Mouse (Mus musculus) midbrain, embryonic 14.5 days (tissue): ENCODE data around the gene Mob1b. TPM values are rescaled to one million over a fixed set of nuclear protein-coding genes. Genes with fewer than 3 reads are reported as not detected.

ENCODE experiments used
- ATAC-seq: fragments of 200-750 bp; cut with Nextera tagmentation; 2 replicates; pipeline ENCODE4 v1.8.0; 2017; ENCODE audit warnings: moderate number of reproducible peaks, moderate library complexity; ENCODE audit not compliant: low FRiP score, low TSS enrichment
- DNase-seq: peaks from one replicate; pipeline ENCODE4 v3.0.0-alpha.2; 2015
- H3K27ac ChIP-seq: fragments of 300-500 bp; sonication (generic); replicated peaks from 2 replicates; pipeline ENCODE4 v1.5.1; 2014; ENCODE audit warnings: mild to moderate bottlenecking, low read depth, low read length, moderate library complexity
- H3K27me3 ChIP-seq: fragments of 300-500 bp; sonication (generic); 2 replicates; pipeline ENCODE4 v1.6.1; 2014; ENCODE audit warnings: low read length, control low read depth, mixed read lengths; ENCODE audit not compliant: control insufficient read depth, insufficient read depth
- H3K36me3 ChIP-seq: fragments of 300-500 bp; sonication (generic); 2 replicates; pipeline ENCODE4 v1.6.1; 2014; ENCODE audit warnings: low read length, control low read depth; ENCODE audit not compliant: control insufficient read depth, insufficient read depth
- H3K4me1 ChIP-seq: fragments of 300-500 bp; sonication (generic); 2 replicates; pipeline ENCODE4 v1.6.1; 2014; ENCODE audit warnings: mild to moderate bottlenecking, antibody characterized with exemption, low read length, control low read depth; ENCODE audit not compliant: control insufficient read depth, insufficient read depth
- H3K4me2 ChIP-seq: fragments of 300-500 bp; sonication (generic); 2 replicates; pipeline ENCODE4 v1.6.1; 2014; ENCODE audit warnings: mild to moderate bottlenecking, low read length, moderate library complexity
- H3K4me3 ChIP-seq: fragments of 300-500 bp; sonication (generic); replicated peaks from 2 replicates; pipeline ENCODE4 v1.5.1; 2014; ENCODE audit warnings: low read depth, low read length
- H3K9ac ChIP-seq: fragments of 300-500 bp; sonication (generic); replicated peaks from 2 replicates; pipeline ENCODE4 v1.6.1; 2014; ENCODE audit warnings: mild to moderate bottlenecking, low read length, moderate library complexity
- H3K9me3 ChIP-seq: fragments of 300-500 bp; sonication (generic); 2 replicates; pipeline ENCODE4 v1.6.1; 2016; ENCODE audit warnings: low read length, control low read depth, mixed read lengths; ENCODE audit not compliant: control insufficient read depth
- WGBS: fragments of 180-500 bp; shearing (Covaris S2); extraction: QIAGEN DNeasy Blood & Tissue Kit; methylation state at CpG from one replicate; pipeline ENCODE4 v1.1.7; 2014; 5-methylcytosine and 5-hydroxymethylcytosine counted together
- polyA plus RNA-seq: library from polyadenylated mRNA; unstranded; fragments of >200 nt; fragmentation: Nextera tagmentation; extraction: Ambion mirVana; gene quantifications from 2 replicates; pipeline ENCODE4 v1.2.1, GENCODE M21; 2014

Mob1b gene
- polyA plus RNA-seq, 1 experiment from 2014 or later: 13.7 TPM

GRCm38 (mm10) chr5:88693057-88693456, 27.6 kb upstream of the Mob1b start:
- H3K27me3 ChIP-seq: no peaks in the 10 kb centered on the region
- no peaks in the 10 kb centered on the region for H3K4me1 ChIP-seq
- no peak for DNase-seq
- no peak overlapping the region for H3K9ac ChIP-seq
- no peak for ATAC-seq
- H3K9me3 ChIP-seq: no peaks in the 10 kb centered on the region
- H3K36me3 ChIP-seq: no peaks in the 10 kb centered on the region
- no peak overlapping the region for H3K4me2 ChIP-seq
- H3K4me3 ChIP-seq: no peak overlapping the region
- no peak overlapping the region for H3K27ac ChIP-seq

- no peak for ATAC-seq
- 78% methylated on average over 5 of the region's 5 CpGs for WGBS
- H3K9me3 ChIP-seq: no peaks in the 10 kb centered on the region
- H3K4me3 ChIP-seq: no peak overlapping the region
- H3K4me2 ChIP-seq: no peak overlapping the region
- no peak overlapping the region for H3K9ac ChIP-seq
- H3K36me3 ChIP-seq: no peaks in the 10 kb centered on the region
- no peak for DNase-seq
- no peaks in the 10 kb centered on the region for H3K4me1 ChIP-seq
- H3K27me3 ChIP-seq: no peaks in the 10 kb centered on the region
- H3K27ac ChIP-seq: no peak overlapping the region
These were observed 23.4 kb upstream of the Mob1b start for GRCm38 (mm10) chr5:88697291-88697690.

- Histone ChIP-seq H3K4me1 (no peaks in the 10 kb centered on the region), H3K9me3 (no peaks in the 10 kb centered on the region), H3K4me3 (no peak overlapping the region), H3K9ac (no peak overlapping the region), H3K27ac (no peak overlapping the region), H3K4me2 (no peak overlapping the region), H3K36me3 (no peaks in the 10 kb centered on the region), H3K27me3 (no peaks in the 10 kb centered on the region)
- WGBS: 72% methylated on average over 4 of the region's 4 CpGs
- ATAC-seq: no peak
- no peak for DNase-seq
These were observed 21.3 kb upstream of the Mob1b start for GRCm38 (mm10) chr5:88699251-88699913.

- Histone ChIP-seq H3K4me3 (no peak overlapping the region), H3K4me1 (no peaks in the 10 kb centered on the region), H3K27ac (no peak overlapping the region), H3K9me3 (no peaks in the 10 kb centered on the region), H3K4me2 (no peak overlapping the region), H3K27me3 (no peaks in the 10 kb centered on the region), H3K9ac (no peak overlapping the region), H3K36me3 (no peaks in the 10 kb centered on the region)
- 77% methylated on average over 4 of the region's 4 CpGs for WGBS
- no peak for DNase-seq
- ATAC-seq: no peak
These were observed 18.6 kb upstream of the Mob1b start for GRCm38 (mm10) chr5:88702041-88702440.

- no peak for ATAC-seq
- no peak overlapping the region for H3K4me3 ChIP-seq
- DNase-seq: no peak
- no peak overlapping the region for H3K4me2 ChIP-seq
- no peaks in the 10 kb centered on the region for H3K4me1 ChIP-seq
- no peak overlapping the region for H3K9ac ChIP-seq
- H3K9me3 ChIP-seq: no peaks in the 10 kb centered on the region
- 84% methylated on average over 4 of the region's 4 CpGs for WGBS
- H3K36me3 ChIP-seq: no peaks in the 10 kb centered on the region
- H3K27ac ChIP-seq: no peak overlapping the region
- no peaks in the 10 kb centered on the region for H3K27me3 ChIP-seq
These were observed 17.1 kb upstream of the Mob1b start for GRCm38 (mm10) chr5:88703551-88703950.

GRCm38 (mm10) chr5:88711128-88711527, 9.5 kb upstream of the Mob1b start:
- Histone ChIP-seq H3K4me3 (no peak overlapping the region), H3K9me3 (no peaks in the 10 kb centered on the region), H3K9ac (no peak overlapping the region), H3K27ac (no peak overlapping the region), H3K27me3 (no peaks in the 10 kb centered on the region), H3K4me2 (no peak overlapping the region), H3K36me3 (no peaks in the 10 kb centered on the region), H3K4me1 (peaks cover 10% of the 10 kb centered on the region; the same call in 1 of the 2 replicates)
- peak; percentile 37; the same call in 1 of the 2 replicates for ATAC-seq
- peak; percentile 28 for DNase-seq

GRCm38 (mm10) chr5:88711618-88712224, 8.9 kb upstream of the Mob1b start:
- Histone ChIP-seq H3K36me3 (no peaks in the 10 kb centered on the region), H3K27ac (no peak overlapping the region), H3K4me2 (peak overlapping the region; percentile 13; the same call in 1 of the 2 replicates), H3K4me1 (peaks cover 10% of the 10 kb centered on the region; the same call in 1 of the 2 replicates), H3K9me3 (no peaks in the 10 kb centered on the region), H3K4me3 (no peak overlapping the region), H3K27me3 (no peaks in the 10 kb centered on the region), H3K9ac (no peak overlapping the region)
- peak; percentile 34; the same call in 1 of the 2 replicates for ATAC-seq
- WGBS: 15% methylated on average over 10 of the region's 10 CpGs
- peak; percentile 42 for DNase-seq

- ATAC-seq (no peak), DNase-seq (no peak)
- Histone ChIP-seq H3K27me3 (no peaks in the 10 kb centered on the region), H3K4me2 (no peak overlapping the region), H3K9me3 (no peaks in the 10 kb centered on the region), H3K4me3 (no peak overlapping the region), H3K9ac (no peak overlapping the region), H3K27ac (no peak overlapping the region), H3K36me3 (no peaks in the 10 kb centered on the region), H3K4me1 (peaks cover 10% of the 10 kb centered on the region; the same call in 1 of the 2 replicates)
- 66% methylated on average over 6 of the region's 6 CpGs for WGBS
These were observed 8.3 kb upstream of the Mob1b start for GRCm38 (mm10) chr5:88712328-88712727.

GRCm38 (mm10) chr5:88716983-88717382, 3.7 kb upstream of the Mob1b start:
- WGBS: 89% methylated on average over 2 of the region's 2 CpGs
- no peak overlapping the region for H3K9ac ChIP-seq
- H3K4me2 ChIP-seq: no peak overlapping the region
- no peak overlapping the region for H3K4me3 ChIP-seq
- no peaks in the 10 kb centered on the region for H3K27me3 ChIP-seq
- no peaks in the 10 kb centered on the region for H3K36me3 ChIP-seq
- no peak for DNase-seq
- H3K27ac ChIP-seq: no peak overlapping the region
- H3K4me1 ChIP-seq: peaks cover 7% of the 10 kb centered on the region
- no peaks in the 10 kb centered on the region for H3K9me3 ChIP-seq
- no peak for ATAC-seq
